Mouse (Mus musculus): ENCODE results near the gene Sdr9c7.

DNA sequence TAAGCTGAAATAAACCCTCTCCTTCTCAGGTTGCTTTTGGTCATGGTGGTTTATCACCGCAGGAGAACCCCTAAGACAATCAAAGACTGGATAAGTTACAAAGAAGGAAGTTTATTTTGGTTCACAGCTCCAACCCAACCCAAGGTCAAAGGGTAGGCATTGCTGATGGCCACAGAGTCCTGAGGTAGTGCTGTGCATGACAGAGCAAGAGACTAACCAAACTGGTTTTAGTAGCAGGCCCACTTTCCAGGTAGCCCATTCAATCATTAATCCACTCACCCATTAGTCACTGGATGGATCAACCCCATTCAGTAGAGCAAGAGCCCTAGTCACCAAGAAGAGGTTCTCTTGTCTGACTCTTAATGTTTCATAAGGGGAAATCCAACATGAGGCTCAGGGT is 23.9 kb downstream of the Sdr9c7 start:
- TF ChIP-seq CTCF (IDR thresholded peaks at IDR 0.05; ENCODE audit: borderline replicate concordance, control insufficient read depth, extremely low read depth, insufficient read depth, low read length, poor library complexity) (no peak), POLR2A (IDR thresholded peaks at IDR 0.05; ENCODE audit: control insufficient read depth, extremely low read depth, insufficient read depth, low read length, poor library complexity) (no peak)

Measured in thymus, adult 2 months (tissue).